Mouse (Mus musculus) embryo, embryonic 10 days (tissue): ENCODE measurements around the gene Olfr65.

Experiments used
- DNase-seq: peaks from one replicate; pipeline ENCODE4 v3.0.0-alpha.2; 2015; ENCODE audit warnings: low spot score

The Olfr65 gene

DNA sequence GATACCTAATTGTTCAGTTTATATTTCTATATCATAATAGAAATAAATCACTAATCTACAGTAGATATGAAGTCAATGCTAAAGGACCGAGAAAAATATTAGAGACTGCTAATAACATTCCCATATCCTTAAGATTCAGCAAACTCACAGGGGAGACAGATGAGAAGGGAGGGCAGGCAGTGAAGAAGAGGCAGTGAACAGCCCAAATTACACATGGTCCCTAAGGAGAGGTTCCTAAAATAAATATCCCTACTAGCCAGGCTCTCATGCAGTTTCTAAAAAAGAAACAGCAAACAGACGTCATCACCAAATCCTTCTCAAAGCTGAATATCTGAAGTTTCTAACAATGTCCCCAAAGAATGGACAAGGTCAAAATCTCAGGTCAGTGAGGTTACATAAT is at the start of gene Olfr65:
TSS of gene Olfr65 (plus strand) at position 301 of the 400 bp plus-strand sequence.
- DNase-seq, result no peak

DNA sequence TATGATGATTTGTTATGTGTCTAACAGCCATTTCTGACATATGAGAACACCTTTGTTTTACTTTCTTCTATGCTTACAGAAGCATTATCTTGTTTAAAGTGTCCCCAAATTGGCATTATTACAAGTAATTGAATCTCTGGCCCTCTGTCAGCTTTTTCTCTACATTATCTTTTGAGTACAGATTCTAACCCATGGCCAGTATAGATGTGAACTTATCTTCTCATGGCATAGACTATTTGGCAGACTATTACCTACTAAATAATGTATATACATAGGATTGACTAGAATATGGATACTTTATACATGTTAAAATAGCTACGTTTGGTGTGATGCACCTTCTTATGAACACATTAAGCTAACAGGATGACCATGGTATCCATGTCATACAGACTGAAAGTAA is 48.6 kb upstream of the Olfr65 start:
- no peak for DNase-seq

DNA sequence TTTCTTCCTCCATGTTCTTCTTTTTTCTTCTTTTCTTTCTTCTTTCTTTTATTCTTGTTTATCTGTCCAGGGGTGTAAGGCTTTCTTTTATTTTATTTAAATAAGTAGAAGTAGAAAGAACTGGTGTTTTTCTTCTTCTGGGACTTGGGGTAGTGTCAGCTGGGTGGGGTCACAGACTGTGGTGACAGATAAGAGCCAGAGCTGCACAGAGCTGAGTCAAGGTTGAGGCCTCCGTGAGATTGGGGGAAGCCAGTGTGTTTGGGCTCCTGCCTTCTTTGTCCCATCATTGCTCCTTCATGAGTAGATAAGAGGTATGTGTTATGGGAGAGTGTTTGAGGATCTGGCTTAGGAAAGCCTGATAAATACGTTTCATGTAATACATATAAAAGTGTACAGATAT is 44.2 kb upstream of the Olfr65 start:
- DNase-seq, result no peak

DNA sequence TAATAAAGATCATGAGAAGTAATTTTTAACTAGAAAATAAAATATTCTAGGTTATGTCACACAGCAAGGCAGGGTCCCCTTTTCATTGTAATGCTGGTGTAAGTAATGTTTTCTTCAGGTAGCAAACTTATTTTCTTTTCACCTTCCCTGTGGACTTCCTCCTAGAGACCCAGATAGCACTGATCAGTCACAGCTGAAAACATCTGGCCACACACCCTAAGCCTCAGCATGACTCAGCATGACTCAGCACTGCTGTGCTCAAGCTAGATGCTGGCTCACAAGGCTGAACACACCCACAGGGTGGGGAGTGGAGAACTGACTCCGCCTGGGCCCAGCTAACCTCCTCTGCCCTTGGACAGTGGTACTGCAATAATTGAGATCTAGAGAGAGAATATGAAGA is 42.4 kb upstream of the Olfr65 start:
- DNase-seq, result peak; percentile 72

DNA sequence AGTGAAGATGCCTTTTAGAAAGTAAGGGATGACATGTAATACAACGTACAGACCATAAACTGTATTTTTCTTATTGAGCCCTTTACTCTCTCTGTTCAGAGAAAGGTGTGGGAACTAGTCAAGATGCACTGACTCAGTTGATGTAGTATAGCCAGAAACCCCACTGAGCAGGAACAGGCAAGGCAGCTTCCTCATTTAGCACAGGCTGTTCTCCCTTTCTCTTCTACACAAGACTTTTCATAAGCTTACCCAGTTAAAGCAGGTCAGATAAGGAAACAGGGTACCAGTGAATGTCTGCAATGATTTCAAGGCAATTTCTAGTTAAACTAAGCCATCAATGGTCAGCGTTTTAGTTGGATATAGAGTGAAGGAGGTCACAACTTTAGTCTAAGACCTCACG is 41.8 kb upstream of the Olfr65 start:
- DNase-seq, result no peak

DNA sequence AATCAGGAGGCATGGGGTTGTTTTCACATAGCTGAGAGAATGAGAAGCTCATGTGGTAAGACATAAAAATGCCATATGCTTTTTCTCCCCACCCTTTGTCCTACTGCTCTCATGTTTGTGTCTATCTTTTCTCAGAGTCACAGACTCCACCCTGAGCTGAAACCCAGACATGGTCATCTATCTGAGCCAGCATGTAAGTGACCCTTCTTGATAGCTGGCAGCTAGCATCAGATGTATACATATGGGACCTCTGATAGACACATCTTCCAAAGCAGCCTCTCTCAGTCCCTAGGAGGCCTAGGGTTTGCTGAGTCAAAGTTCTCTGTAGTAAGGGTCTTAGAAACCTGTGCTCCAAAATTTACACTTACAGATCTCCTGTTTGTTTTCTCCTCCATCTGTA is 37.6 kb upstream of the Olfr65 start:
- DNase-seq, result no peak

DNA sequence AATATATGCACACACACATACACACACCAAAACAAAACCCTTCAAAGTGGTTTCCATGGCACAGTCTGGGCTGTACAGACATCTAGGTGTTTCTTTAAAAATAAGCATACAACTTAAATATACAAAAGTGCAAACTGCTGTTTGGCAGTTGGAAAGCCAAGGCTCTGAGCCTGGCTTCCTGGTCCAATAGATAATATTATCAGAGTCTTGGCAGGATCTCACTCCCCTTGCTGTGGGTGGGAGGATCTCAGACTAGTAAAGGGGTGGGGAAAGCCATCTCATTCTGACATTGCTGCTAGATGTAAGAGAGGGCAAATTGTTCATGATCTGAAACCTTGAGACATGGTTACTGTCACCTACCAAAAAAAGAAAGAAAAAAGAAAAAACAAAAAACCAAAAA is 32.6 kb upstream of the Olfr65 start:
- DNase-seq, result no peak

DNA sequence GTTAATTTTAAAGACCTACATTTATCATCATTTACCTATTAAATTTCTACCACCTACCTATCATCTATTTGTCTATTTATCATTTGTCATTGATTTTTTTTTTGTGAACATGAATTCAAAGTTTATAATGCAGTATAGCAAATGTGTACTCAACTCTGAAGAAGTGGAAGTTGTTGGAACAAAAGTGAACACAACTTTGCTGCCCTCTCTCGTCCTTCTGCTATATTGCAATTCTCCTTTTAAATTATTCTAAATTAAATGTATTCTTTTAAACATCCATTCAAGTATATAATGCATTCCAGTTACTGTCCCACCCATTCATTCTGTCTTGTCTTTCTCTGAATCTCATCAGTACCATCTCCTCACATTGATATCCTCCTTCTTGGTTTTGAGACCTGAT is 30.2 kb upstream of the Olfr65 start:
- DNase-seq, result no peak

DNA sequence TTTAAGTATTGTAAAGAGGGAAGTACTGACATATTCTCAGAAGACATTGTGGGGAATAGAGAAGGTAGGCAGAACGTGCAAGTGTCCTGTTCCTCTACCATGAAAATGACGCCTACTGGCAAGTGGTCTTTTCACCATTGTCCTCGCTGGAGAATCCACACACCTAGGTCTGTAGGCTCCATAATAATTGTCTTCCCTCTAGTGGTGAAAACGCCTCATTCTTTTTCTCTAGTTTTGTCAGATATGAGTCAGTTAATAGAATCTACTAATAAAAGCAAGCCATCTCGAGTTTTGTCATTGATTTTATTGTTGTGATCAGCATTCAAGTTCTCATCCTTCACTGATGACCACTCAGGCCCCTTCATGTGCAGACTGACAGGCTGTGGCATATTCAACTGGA is 28.8 kb upstream of the Olfr65 start:
- DNase-seq, result no peak

DNA sequence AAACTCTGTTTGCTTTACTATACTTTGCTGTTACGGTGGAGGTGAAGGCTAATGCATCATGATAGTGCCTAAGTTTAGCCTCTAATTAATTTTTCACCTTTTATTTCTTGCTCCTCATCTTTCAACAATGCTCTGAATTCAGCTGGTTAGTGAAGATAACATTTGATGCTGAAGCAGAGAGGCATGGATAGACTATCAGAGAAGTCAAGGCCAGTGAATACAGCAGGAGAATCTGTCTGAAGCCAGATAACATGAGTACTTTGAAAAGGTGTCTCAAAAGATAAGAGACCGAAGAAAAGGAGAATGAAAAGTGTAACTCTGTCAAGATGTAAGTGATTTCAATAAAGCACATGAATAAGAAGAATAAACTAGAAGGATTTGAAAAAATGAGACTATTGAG is 26.2 kb upstream of the Olfr65 start:
- DNase-seq, result no peak

DNA sequence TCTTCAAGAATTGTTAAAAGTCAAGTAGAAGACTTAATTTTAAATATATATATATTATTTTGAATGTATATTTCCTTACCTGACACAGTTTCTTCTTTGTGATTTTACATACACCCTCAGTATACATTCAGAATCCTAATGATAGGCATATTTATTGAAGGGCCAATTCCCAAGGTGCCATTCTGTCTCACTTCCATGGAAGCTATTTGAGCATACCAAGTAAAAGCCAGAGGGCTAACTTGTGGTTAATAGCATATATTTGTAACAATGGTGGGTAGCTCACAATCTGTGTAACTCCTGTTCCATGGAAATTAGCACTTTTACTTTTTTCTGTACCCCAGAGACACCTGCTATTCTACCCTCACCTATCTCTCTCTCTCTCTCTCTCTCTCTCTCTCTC is 17.1 kb upstream of the Olfr65 start, which contains the start of gene Olfr66:
TSS of gene Olfr66 (minus strand) at position 101 of the 400 bp plus-strand sequence.
- DNase-seq, result no peak

DNA sequence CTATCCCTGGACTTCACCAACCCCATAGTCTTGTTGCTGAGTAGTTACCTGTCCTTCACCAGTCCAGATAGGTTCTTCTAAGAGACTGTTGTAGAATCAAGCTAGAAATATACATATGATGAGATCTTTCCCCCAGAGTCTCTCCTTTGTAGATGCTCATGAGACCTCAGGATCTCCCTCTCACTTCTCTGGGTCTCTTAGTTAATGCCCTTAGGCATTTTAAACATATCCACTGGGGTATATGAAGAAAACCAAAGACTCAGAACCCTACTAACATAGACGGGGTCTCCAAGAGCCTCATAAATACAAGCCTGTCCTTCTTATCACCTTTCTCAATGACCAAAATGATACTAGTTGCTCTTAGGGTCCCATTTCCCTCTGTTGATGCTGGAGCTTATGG is 8.9 kb upstream of the Olfr65 start, which contains the start of gene Olfr64:
TSS of gene Olfr64 (minus strand) at position 101 of the 400 bp plus-strand sequence.
- DNase-seq, result no peak

DNA sequence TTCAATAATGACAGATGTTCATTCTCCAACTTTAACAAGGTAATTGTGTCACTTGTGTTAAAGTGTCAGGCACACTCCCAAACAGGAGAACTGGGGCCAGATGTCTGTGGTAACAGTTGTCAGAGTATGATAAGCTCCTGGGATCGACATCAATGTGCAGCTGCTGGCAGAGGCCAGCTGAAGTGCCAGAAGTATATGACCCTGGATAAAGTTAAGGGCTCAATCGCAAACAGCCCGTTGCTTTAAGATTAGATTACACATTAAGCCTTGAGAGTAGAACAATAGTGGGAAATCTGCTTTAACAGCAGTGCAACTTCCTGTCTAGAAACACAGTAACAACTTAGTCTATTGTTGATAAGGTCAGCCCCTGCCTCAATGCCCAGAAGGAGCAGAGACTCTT is 6.8 kb downstream of the Olfr65 start:
- DNase-seq, result peak; percentile 28

DNA sequence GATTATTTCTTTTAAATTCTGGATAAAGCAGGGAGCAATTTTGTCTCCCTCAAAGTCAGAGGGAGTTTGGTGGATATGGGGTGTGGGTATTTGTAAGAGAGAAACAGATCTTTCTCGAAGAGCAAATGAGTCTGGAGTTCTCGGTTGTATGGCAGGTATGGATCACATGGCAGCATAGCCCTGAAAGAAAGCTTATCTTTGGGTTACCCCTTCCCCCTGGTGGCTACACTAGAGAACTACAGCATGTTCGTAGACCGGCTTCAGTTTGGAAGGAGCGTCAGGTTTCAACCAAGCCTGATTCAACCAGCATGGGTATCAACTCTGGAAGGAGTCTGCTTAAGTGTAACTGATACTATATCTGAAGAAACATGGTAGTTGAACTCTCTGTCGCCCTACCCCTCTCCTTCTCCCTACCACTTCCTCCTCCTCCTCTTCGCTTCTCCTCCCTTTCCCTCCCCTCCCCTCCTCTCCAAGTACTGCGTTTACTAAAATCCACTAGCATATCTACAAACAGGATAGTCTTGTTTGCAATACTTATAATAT is 9.8 kb downstream of the Olfr65 start:
- peak; percentile 66 for DNase-seq

DNA sequence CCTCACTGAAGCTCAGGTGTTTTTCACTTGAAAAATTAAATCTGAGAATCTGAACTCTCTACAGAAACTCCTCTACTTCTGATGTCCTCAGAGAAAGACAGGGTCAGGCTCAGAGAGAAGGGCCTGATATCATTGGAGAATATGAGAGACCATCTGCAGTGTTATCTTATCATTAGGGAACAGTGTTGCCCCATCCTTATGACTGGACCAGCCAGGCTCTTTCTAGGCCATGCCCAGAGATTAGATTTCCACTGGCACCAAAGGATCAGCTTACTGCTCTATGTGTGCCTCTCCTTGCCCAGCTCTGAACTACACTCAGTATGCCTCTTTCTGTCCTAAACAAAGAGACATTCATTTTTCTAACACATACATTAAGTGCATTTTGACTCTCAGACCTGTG is 12.1 kb downstream of the Olfr65 start:
- no peak for DNase-seq

DNA sequence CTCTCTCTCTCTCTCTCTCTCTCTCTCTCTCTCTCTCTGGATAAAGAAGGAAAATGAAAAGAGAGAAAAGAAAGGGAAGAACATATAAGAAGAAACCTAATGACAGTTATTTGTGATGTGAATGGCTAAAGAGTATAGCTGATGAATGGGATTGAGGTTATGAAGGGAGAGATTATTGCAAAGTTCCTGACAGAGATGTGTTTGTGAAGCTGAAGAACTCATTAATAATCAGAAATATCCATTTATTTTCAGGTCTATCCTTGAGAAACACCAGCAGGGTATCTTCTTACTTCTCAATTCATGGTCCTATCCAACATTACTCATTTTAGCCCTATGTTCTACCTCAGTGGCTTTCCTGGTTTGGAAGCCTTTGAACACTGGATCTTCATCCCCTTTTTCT is 25.2 kb downstream of the Olfr65 start, which contains the start of gene Olfr631:
TSS of gene Olfr631 (plus strand) at position 301 of the 400 bp plus-strand sequence.
- no peak for DNase-seq

DNA sequence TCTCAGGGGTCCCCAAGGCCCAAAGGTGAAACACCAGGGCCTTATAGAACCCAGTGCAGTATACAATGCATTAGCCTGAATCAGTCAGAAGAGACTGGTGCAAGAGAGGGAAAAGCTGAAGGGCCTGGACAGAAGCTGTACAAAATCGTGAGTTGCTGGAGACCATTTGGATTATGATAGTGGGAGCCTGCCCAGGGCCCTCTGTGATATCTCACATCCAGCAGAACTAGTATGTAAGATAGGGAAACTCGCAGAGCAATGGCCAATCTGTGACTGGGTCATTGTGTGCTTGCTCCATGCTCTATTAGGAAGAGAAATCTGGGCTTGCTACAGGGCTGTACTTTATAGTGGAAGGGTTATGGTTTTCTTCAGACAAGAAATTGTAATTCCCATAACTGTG is 31.0 kb downstream of the Olfr65 start, which contains the start of gene Olfr632:
TSS of gene Olfr632 (plus strand) at position 84 of the 400 bp plus-strand sequence.
- no peak for DNase-seq

DNA sequence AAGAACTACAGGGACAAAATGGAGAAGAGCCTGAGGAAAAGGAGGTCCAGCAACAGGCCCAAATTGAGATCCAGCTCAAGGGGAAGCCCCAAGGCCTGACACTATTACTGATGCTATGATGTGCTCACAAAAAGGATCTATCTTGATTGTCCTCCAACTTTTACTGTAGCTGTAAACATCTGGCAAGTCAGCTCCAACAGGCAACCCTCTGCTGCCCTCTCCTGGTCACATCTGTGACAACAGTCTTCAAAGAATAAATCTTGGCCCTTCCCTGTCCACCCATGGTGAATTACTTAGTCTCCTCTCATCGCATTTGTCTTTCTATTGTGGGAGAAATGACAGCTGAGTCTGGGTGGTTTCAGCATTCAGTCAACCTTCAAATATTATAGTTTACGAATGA is 39.4 kb downstream of the Olfr65 start:
- DNase-seq, result peak; percentile 78

DNA sequence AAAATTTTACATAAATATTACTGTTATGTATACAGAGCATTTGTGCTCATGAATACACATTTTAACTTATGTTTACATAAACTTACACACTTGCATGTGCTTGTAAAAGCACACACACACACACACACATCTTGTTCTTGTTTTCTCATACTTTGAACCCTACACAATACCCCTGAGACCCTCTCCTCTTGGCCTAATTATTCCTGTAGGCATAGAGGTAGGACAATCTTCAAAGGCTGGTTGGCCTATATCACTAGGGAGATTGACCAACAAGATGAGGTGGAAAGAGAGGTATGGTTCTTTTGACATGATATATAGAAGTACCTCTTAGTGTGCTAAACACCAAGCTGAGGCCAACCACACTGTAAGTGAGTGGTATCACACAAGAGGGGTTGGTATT is 40.9 kb downstream of the Olfr65 start, which contains the start of gene Olfr633:
TSS of gene Olfr633 (plus strand) at position 301 of the 400 bp plus-strand sequence.
- no peak for DNase-seq
